In genomic region chr7:123215138-123215537, GRCm38 (mm10) we compare ENCODE assay signal across 10 mouse cellular contexts.
"Had no signal": no experiment of that assay in that cellular context is flagged by ENCODE, and none has a peak within 500 bp of the region (broad histone marks: within the 10 kb centered on the region; RNA-seq: fewer than 3 reads in every experiment).

No protein-coding gene starts in this region.

- H3K36me3 ChIP-seq: limb, embryonic 12.5 days; liver, embryonic 13.5 days; lung, embryonic 15.5 days; midbrain, embryonic 13.5 days had no signal

- ATAC-seq: liver, postnatal 0 days; midbrain, embryonic 13.5 days had no signal

- DNase-seq: liver; liver, embryonic 13.5 days; liver, postnatal 0 days; lung, postnatal 14 days; right cerebral cortex, postnatal 14 days; thymus, postnatal 14 days had no signal

- H3K27ac ChIP-seq: limb, embryonic 12.5 days; liver, embryonic 13.5 days; lung, embryonic 15.5 days; macrophage; midbrain, embryonic 13.5 days had no signal

- H3K4me3 ChIP-seq: limb, embryonic 12.5 days; liver, embryonic 13.5 days; lung, embryonic 15.5 days; midbrain, embryonic 13.5 days had no signal

- H3K9me3 ChIP-seq: limb, embryonic 12.5 days; liver, embryonic 13.5 days; lung, embryonic 15.5 days; midbrain, embryonic 13.5 days had no signal

- H3K4me2 ChIP-seq: limb, embryonic 12.5 days; liver, embryonic 13.5 days; lung, embryonic 15.5 days; midbrain, embryonic 13.5 days had no signal

- H3K9ac ChIP-seq: liver, embryonic 13.5 days; liver, postnatal 0 days; lung, embryonic 15.5 days had no signal

- H3K27me3 ChIP-seq: limb, embryonic 12.5 days; liver, embryonic 13.5 days; lung, embryonic 15.5 days; midbrain, embryonic 13.5 days had no signal
